In genomic region chr4:95862781-95863499, GRCm38 (mm10) we compare ENCODE assay signal across 9 mouse cellular contexts.
DNase-seq lines count a peak whose midpoint lies in the region; ATAC-seq and TF ChIP-seq lines count a peak whose summit lies in the region.
"Had no signal": no experiment of that assay in that cellular context is flagged by ENCODE, and none has a peak within 500 bp of the region (broad histone marks: within the 10 kb centered on the region; RNA-seq: fewer than 3 reads in every experiment).

No protein-coding gene starts in this region.

- 28% methylated on average over 6 of the region's 6 CpGs for WGBS in heart, postnatal 0 days
- WGBS in heart, embryonic 11.5 days (ENCODE audit: insufficient replicate concordance), result 34% methylated on average over 6 of the region's 6 CpGs
- 48% methylated on average over 6 of the region's 6 CpGs for WGBS in intestine, embryonic 16.5 days
- WGBS in stomach, postnatal 0 days, result 51% methylated on average over 6 of the region's 6 CpGs

- no peaks in the 10 kb centered on the region for H3K27me3 ChIP-seq in heart, postnatal 0 days (ENCODE audit: control insufficient read depth, insufficient read depth, low read length)
- H3K27me3 ChIP-seq in heart, embryonic 11.5 days (ENCODE audit: control insufficient read depth, insufficient read depth, low read length), result no peaks in the 10 kb centered on the region
- no peaks in the 10 kb centered on the region for H3K27me3 ChIP-seq in intestine, embryonic 16.5 days (replicated peaks; ENCODE audit: control insufficient read depth, insufficient read depth, low read length)
- no peaks in the 10 kb centered on the region for H3K27me3 ChIP-seq in stomach, postnatal 0 days (ENCODE audit: control insufficient read depth, insufficient read depth, low read length)
- H3K27me3 ChIP-seq: lung, embryonic 15.5 days had no signal

- intact Hi-C loops in gastrocnemius, postnatal 14 days (cut with DNase I; ENCODE audit: low total_unique reads), result no loop called here

- no peak overlapping the region for H3K4me3 ChIP-seq in heart, postnatal 0 days (ENCODE audit: low read depth, low read length)
- H3K4me3 ChIP-seq in heart, embryonic 11.5 days (ENCODE audit: low read depth, low read length), result no peak overlapping the region
- no peak overlapping the region for H3K4me3 ChIP-seq in intestine, embryonic 16.5 days (ENCODE audit: low read length)
- H3K4me3 ChIP-seq in stomach, postnatal 0 days (ENCODE audit: low read depth, low read length), result no peak overlapping the region
- H3K4me3 ChIP-seq: lung, embryonic 15.5 days had no signal

- no peak overlapping the region for H3K27ac ChIP-seq in heart, postnatal 0 days (ENCODE audit: low read depth)
- no peak overlapping the region for H3K27ac ChIP-seq in heart, embryonic 11.5 days (ENCODE audit: low read depth, low read length)
- H3K27ac ChIP-seq in intestine, embryonic 16.5 days (ENCODE audit: low read length), result no peak overlapping the region
- no peak overlapping the region for H3K27ac ChIP-seq in stomach, postnatal 0 days (replicated peaks)
- H3K27ac ChIP-seq: lung, embryonic 15.5 days had no signal

- TF ChIP-seq CTCF in heart, postnatal 0 days (IDR thresholded peaks at IDR 0.05; ENCODE audit: low read depth), result peak; percentile 51
- TF ChIP-seq CTCF in stomach, postnatal 0 days (IDR thresholded peaks at IDR 0.05; ENCODE audit: low read depth), result peak; percentile 60

- no peak overlapping the region for H3K9ac ChIP-seq in heart, postnatal 0 days (replicated peaks; ENCODE audit: low read depth, low read length)
- no peak overlapping the region for H3K9ac ChIP-seq in heart, embryonic 11.5 days (ENCODE audit: low read depth, low read length)
- H3K9ac ChIP-seq in intestine, embryonic 16.5 days (ENCODE audit: low read depth, low read length), result no peak overlapping the region
- H3K9ac ChIP-seq in stomach, postnatal 0 days (ENCODE audit: low read length), result no peak overlapping the region
- H3K9ac ChIP-seq: lung, embryonic 15.5 days had no signal

- H3K9me3 ChIP-seq in heart, postnatal 0 days (replicated peaks; ENCODE audit: control insufficient read depth, low read length), result no peaks in the 10 kb centered on the region
- no peaks in the 10 kb centered on the region for H3K9me3 ChIP-seq in heart, embryonic 11.5 days (replicated peaks; ENCODE audit: control insufficient read depth, low read length)
- no peaks in the 10 kb centered on the region for H3K9me3 ChIP-seq in intestine, embryonic 16.5 days (ENCODE audit: control insufficient read depth, low read length)
- no peaks in the 10 kb centered on the region for H3K9me3 ChIP-seq in stomach, postnatal 0 days (ENCODE audit: control insufficient read depth, low read length)
- H3K9me3 ChIP-seq: lung, embryonic 15.5 days had no signal

- peak; percentile 44; the same call in 1 of the 2 replicates for ATAC-seq in heart, postnatal 0 days (ENCODE audit: insufficient read depth, low read depth)
- no peak for ATAC-seq in heart, embryonic 11.5 days (replicated peaks; ENCODE audit: insufficient number of reproducible peaks, low FRiP score, low TSS enrichment)
- ATAC-seq in intestine, embryonic 16.5 days, result peak; percentile 69
- ATAC-seq in stomach, postnatal 0 days (ENCODE audit: low FRiP score, low TSS enrichment), result 0 out of 2 replicates have a peak, but pooled peaks have one; percentile 47

- H3K36me3 ChIP-seq in heart, postnatal 0 days (replicated peaks; ENCODE audit: control insufficient read depth, insufficient read depth, low read length), result no peaks in the 10 kb centered on the region
- H3K36me3 ChIP-seq in heart, embryonic 11.5 days (ENCODE audit: control insufficient read depth, insufficient read depth, low read length), result no peaks in the 10 kb centered on the region
- no peaks in the 10 kb centered on the region for H3K36me3 ChIP-seq in intestine, embryonic 16.5 days (ENCODE audit: control insufficient read depth, insufficient read depth, low read length)
- H3K36me3 ChIP-seq in stomach, postnatal 0 days (ENCODE audit: control insufficient read depth, insufficient read depth, low read length), result no peaks in the 10 kb centered on the region
- H3K36me3 ChIP-seq: lung, embryonic 15.5 days had no signal

- H3K4me2 ChIP-seq in heart, postnatal 0 days (ENCODE audit: low read depth, low read length), result no peak overlapping the region
- H3K4me2 ChIP-seq in heart, embryonic 11.5 days, result no peak overlapping the region
- no peak overlapping the region for H3K4me2 ChIP-seq in intestine, embryonic 16.5 days (ENCODE audit: low read depth, low read length)
- H3K4me2 ChIP-seq in stomach, postnatal 0 days (replicated peaks; ENCODE audit: low read depth), result no peak overlapping the region
- H3K4me2 ChIP-seq: lung, embryonic 15.5 days had no signal

- H3K4me1 ChIP-seq in heart, postnatal 0 days (ENCODE audit: control insufficient read depth, insufficient read depth), result peaks cover 15% of the 10 kb centered on the region; the same call in 1 of the 2 replicates
- peaks cover 11% of the 10 kb centered on the region for H3K4me1 ChIP-seq in heart, embryonic 11.5 days (ENCODE audit: control insufficient read depth, insufficient read depth, low read length)
- peaks cover 12% of the 10 kb centered on the region; the same call in 1 of the 2 replicates for H3K4me1 ChIP-seq in intestine, embryonic 16.5 days (ENCODE audit: control insufficient read depth, insufficient read depth, low read length)
- peaks cover 3% of the 10 kb centered on the region for H3K4me1 ChIP-seq in stomach, postnatal 0 days (replicated peaks; ENCODE audit: control insufficient read depth, insufficient read depth)

- TF ChIP-seq EP300 in heart, postnatal 0 days (IDR thresholded peaks at IDR 0.05; ENCODE audit: low read depth), result no peak
- no peak for TF ChIP-seq EP300 in stomach, postnatal 0 days (optimal IDR thresholded peaks at IDR 0.05)

- peak; percentile 25 for DNase-seq in heart, postnatal 0 days (ENCODE audit: low spot score)
- DNase-seq in retina, postnatal 1 day, result peak; percentile 27
- DNase-seq in retina, embryonic 14.5 days (ENCODE audit: low spot score), result no peak
- peak; percentile 36 for DNase-seq in stomach, postnatal 0 days (ENCODE audit: low spot score)
- no peak for DNase-seq in gastrocnemius, postnatal 14 days
- DNase-seq in Muller cell, postnatal 12 days (ENCODE audit: inconsistent ontology term), result no peak

Comparison
In these comparisons a context has a peak if more than half of its experiments do, and no peak if none do; other contexts are left out.
1. DNase-seq: peak in heart, postnatal 0 days (single experiment), retina, postnatal 1 day (single experiment) and stomach, postnatal 0 days (single experiment); none in retina, embryonic 14.5 days (single experiment), gastrocnemius, postnatal 14 days (single experiment) and Muller cell, postnatal 12 days (single experiment).